Mouse (Mus musculus) hindbrain, embryonic 14.5 days (tissue): ENCODE data around the gene Pcbp4. TPM values are rescaled to one million over a fixed set of nuclear protein-coding genes. Genes with fewer than 3 reads are reported as not detected.

Source experiments
- ATAC-seq: fragments of 200-750 bp; cut with Nextera tagmentation; 2 replicates; pipeline ENCODE4 v1.8.0; 2017; ENCODE audit warnings: moderate number of reproducible peaks, mild to moderate bottlenecking, moderate TSS enrichment, moderate library complexity; ENCODE audit not compliant: low FRiP score
- DNase-seq: peaks from one replicate; pipeline ENCODE4 v3.0.0-alpha.2; 2015; ENCODE audit warnings: low spot score
- H3K27ac ChIP-seq: fragments of 300-500 bp; sonication (generic); 2 replicates; pipeline ENCODE4 v1.5.1; 2014; ENCODE audit warnings: mild to moderate bottlenecking, moderate library complexity
- H3K27me3 ChIP-seq: fragments of 300-500 bp; sonication (generic); 2 replicates; pipeline ENCODE4 v1.6.1; 2014; ENCODE audit warnings: mild to moderate bottlenecking, low read length, mixed read lengths; ENCODE audit not compliant: control insufficient read depth, insufficient read depth
- H3K36me3 ChIP-seq: fragments of 300-500 bp; sonication (generic); replicated peaks from 2 replicates; pipeline ENCODE4 v1.6.1; 2014; ENCODE audit not compliant: control insufficient read depth, insufficient read depth
- H3K4me1 ChIP-seq: fragments of 300-500 bp; sonication (generic); replicated peaks from 2 replicates; pipeline ENCODE4 v1.6.1; 2014; ENCODE audit warnings: antibody characterized with exemption, low read length, mixed read lengths; ENCODE audit not compliant: control insufficient read depth, insufficient read depth
- H3K4me2 ChIP-seq: fragments of 300-500 bp; sonication (generic); replicated peaks from 2 replicates; pipeline ENCODE4 v1.6.1; 2014; ENCODE audit warnings: mild to moderate bottlenecking, moderate library complexity
- H3K4me3 ChIP-seq: fragments of 300-500 bp; sonication (generic); replicated peaks from 2 replicates; pipeline ENCODE4 v1.5.1; 2014; ENCODE audit warnings: mild to moderate bottlenecking, low read length
- H3K9ac ChIP-seq: fragments of 300-500 bp; sonication (generic); 2 replicates; pipeline ENCODE4 v1.6.1; 2014
- H3K9me3 ChIP-seq: fragments of 300-500 bp; sonication (generic); 2 replicates; pipeline ENCODE4 v1.6.1; 2016; ENCODE audit warnings: low read length; ENCODE audit not compliant: control insufficient read depth
- WGBS: fragments of 180-500 bp; shearing (Covaris S2); extraction: QIAGEN DNeasy Blood & Tissue Kit; methylation state at CpG from one replicate; pipeline ENCODE4 v1.1.7; 2014; 5-methylcytosine and 5-hydroxymethylcytosine counted together
- polyA plus RNA-seq: library from polyadenylated mRNA; unstranded; fragments of >200 nt; fragmentation: Nextera tagmentation; extraction: Ambion mirVana; gene quantifications from 2 replicates; pipeline ENCODE4 v1.2.1, GENCODE M21; 2014

Gene Pcbp4
- polyA plus RNA-seq, 1 experiment from 2014 or later, result 186 TPM

DNA sequence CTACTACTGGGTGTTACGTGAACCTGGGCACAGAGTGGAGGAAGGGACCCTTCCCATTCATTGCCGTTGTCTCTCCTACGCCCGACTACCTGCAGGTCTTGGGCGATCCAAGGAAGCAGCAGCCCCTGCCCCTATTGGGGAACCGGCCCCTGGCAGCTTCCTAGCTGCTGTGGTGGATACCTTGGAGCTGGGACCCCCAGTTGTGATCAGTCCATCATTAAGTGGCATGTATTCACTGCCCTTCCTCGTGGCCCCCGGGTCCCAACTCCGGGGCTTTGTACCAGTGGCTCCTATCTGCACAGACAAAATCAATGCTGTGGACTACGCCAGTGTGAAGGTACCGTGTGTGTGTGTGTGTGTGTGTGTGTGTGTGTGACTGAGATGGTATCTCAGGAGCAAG, 1.8 kb upstream of the Pcbp4 start:
- DNase-seq (no peak), ATAC-seq (no peak)
- no peak overlapping the region for H3K4me3 ChIP-seq
- no peaks in the 10 kb centered on the region for H3K9me3 ChIP-seq
- no peak overlapping the region for H3K4me2 ChIP-seq
- no peak overlapping the region for H3K27ac ChIP-seq
- WGBS, result 75% methylated on average over 11 of the region's 11 CpGs
- H3K27me3 ChIP-seq, result no peaks in the 10 kb centered on the region
- peaks cover 40% of the 10 kb centered on the region for H3K4me1 ChIP-seq
- H3K9ac ChIP-seq, result no peak overlapping the region
- H3K36me3 ChIP-seq, result no peaks in the 10 kb centered on the region

GRCm38 (mm10) chr9:106451899-106452298, 1.2 kb upstream of the Pcbp4 start:
- no peak overlapping the region; the same call in 1 of the 2 replicates for H3K4me2 ChIP-seq
- 65% methylated on average over 2 of the region's 2 CpGs for WGBS
- ATAC-seq, result no peak

DNA sequence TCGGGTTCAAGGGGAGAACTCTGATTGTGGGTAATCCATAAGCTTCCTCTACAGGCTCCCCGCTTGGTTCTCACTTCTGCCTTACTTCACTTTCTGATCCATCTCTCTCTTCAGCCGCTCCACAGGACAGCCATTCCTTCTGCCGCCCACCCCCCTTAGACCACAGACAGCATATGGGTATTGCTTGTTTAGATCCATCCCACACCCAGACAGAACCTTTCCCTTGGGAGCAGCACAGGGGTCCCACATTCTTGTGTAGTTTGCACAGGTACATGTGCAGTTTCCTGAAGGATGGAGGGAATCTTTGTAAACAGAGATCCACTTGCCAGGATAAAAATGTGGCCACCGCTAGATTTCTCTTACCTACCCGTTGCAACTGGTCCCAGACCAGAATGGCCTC, 740 bp upstream of the Pcbp4 start:
- Histone ChIP-seq H3K4me1 (peaks cover 44% of the 10 kb centered on the region), H3K4me3 (no peak overlapping the region), H3K27ac (peak overlapping the region; percentile 81; the same call in 1 of the 2 replicates), H3K9me3 (no peaks in the 10 kb centered on the region), H3K9ac (peak overlapping the region; percentile 91; the same call in 1 of the 2 replicates), H3K27me3 (no peaks in the 10 kb centered on the region), H3K4me2 (peak overlapping the region; percentile 96), H3K36me3 (no peaks in the 10 kb centered on the region)
- WGBS, result 21% methylated on average over 6 of the region's 6 CpGs
- no peak for DNase-seq
- no peak for ATAC-seq

More at GRCm38 (mm10) chr9:106451899-106452298, 1.2 kb upstream of the Pcbp4 start:
- Histone ChIP-seq H3K27ac (no peak overlapping the region), H3K27me3 (no peaks in the 10 kb centered on the region), H3K9ac (no peak overlapping the region), H3K4me1 (peaks cover 41% of the 10 kb centered on the region), H3K9me3 (no peaks in the 10 kb centered on the region), H3K4me3 (no peak overlapping the region), H3K36me3 (no peaks in the 10 kb centered on the region)
- DNase-seq, result no peak

DNA sequence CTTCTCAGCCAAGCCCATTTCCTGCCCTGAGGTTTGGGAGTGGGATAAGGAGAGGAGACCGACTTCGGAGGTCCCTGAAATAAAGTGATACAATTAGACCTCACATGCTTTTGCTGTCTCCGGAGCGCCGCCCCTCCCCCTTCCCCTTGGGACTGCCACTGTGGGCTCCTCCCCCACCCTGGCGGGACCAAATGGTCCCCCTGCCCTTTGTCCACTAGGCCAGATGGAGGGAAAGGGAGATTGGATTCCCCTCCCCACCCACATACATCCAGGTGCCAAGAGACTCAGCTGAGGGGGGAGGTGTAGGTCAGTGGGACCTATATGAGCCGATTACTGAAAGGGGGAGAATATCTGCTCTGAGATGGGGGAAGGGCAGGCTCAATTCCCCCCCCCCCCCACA, 270 bp upstream of the Pcbp4 start:
- 0 out of 2 replicates have a peak, but pooled peaks have one; percentile 0 for ATAC-seq

DNA sequence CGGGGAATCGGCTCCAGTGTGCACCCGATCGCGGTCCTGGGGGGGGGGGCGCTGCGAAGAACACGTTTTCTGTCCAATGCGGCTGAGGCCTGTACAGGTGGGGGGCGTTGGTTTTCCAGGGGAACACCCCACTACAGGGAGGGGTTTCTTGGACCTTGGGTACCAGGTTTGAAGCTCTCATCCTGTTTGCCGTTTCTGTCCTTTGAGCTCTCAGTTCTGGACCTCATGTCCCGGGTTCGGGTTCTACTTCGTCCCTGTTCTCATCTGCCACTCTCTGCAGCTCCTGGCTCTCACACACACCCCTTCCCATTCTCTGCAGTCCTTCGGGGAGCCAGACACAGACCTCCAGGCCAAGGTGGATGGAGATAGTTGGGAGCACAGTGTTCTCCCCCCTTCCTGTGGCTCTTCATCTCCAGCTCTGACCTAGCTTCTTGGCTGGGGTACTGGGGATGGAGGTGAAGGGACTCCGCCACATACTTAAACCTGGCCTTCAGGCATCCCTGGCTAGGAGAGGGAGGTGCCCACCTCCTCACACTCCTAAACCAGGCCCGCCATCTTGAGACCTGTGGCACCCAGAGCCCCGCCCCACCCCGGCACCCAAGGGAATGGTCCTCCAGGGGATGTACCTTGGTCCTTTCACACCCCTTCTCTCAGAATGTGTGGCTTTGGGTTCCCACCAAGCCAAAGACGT, 1.1 kb downstream of the Pcbp4 start:
- H3K27me3 ChIP-seq, result no peaks in the 10 kb centered on the region
- WGBS, result under 1% methylated on average over 14 of the region's 20 CpGs
- DNase-seq, result no peak
- peak overlapping the region; percentile 91 for H3K9ac ChIP-seq
- H3K4me2 ChIP-seq, result peak overlapping the region; percentile 96
- no peaks in the 10 kb centered on the region for H3K9me3 ChIP-seq
- H3K4me3 ChIP-seq, result peak overlapping the region; percentile 60
- no peak; the same call in 1 of the 2 replicates for ATAC-seq
- peak overlapping the region; percentile 81 for H3K27ac ChIP-seq
- H3K36me3 ChIP-seq, result no peaks in the 10 kb centered on the region
- H3K4me1 ChIP-seq, result peaks cover 40% of the 10 kb centered on the region

More for the DNA sequence above, 270 bp upstream of the Pcbp4 start:
- peaks cover 45% of the 10 kb centered on the region for H3K4me1 ChIP-seq
- under 1% methylated on average over 7 of the region's 7 CpGs for WGBS
- H3K27ac ChIP-seq, result peak overlapping the region; percentile 81
- H3K36me3 ChIP-seq, result no peaks in the 10 kb centered on the region
- DNase-seq, result no peak
- H3K9ac ChIP-seq, result peak overlapping the region; percentile 91
- H3K27me3 ChIP-seq, result no peaks in the 10 kb centered on the region
- no peaks in the 10 kb centered on the region for H3K9me3 ChIP-seq
- H3K4me3 ChIP-seq, result peak overlapping the region; percentile 60
- peak overlapping the region; percentile 96 for H3K4me2 ChIP-seq

DNA sequence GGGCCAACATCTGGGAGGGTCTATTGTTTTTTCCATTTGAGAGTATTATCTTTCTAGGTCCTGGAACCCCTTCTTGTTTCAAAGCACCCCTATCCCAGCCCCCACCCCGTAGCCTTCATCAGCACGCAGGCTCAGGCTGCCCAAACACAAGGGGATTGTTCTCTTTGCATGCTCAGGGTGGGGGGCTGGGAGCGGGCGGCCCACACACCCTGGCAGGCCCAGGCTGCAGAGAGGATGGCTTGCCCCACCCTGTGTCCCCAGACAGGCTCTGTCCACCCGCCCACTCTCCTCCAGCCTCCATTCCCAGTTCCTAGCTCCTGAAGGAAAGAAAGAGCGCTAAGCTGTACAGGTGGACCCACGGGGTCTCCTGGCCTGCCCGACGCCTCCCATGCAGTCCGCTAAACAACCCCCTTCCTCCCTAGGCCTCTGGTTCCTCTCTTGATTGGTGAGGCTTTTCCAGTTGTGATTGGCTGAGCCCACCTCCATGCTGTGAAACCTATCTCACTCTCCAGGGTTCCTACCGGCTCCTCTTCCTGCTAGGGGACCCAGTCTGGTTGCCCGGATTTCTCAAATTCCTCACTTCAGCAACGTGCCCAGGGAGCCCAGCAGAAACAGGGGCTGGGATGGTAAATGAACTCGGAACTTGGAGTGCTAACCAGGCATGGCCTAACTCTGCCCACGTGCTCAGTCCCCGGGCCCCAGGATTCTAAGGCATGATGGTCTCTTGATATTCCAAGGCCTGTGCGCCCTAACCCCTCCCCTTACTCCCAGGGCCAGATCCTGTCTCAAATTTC, 2.0 kb downstream of the Pcbp4 start:
- Histone ChIP-seq H3K9ac (peak overlapping the region; percentile 91), H3K36me3 (peaks cover 2% of the 10 kb centered on the region; the same call in 1 of the 2 replicates), H3K27ac (peak overlapping the region; percentile 81), H3K27me3 (no peaks in the 10 kb centered on the region), H3K4me1 (peaks cover 40% of the 10 kb centered on the region), H3K9me3 (no peaks in the 10 kb centered on the region), H3K4me3 (peak overlapping the region; percentile 60), H3K4me2 (peak overlapping the region; percentile 96)
- WGBS, result 0% methylated on average over 17 of the region's 17 CpGs
- ATAC-seq, result peak; percentile 33; the same call in 1 of the 2 replicates
- DNase-seq, result peak; percentile 46

GRCm38 (mm10) chr9:106456325-106457162, 3.5 kb downstream of the Pcbp4 start:
- Histone ChIP-seq H3K9ac (peak overlapping the region; percentile 91), H3K9me3 (no peaks in the 10 kb centered on the region), H3K4me2 (peak overlapping the region; percentile 96), H3K27ac (peak overlapping the region; percentile 81), H3K4me3 (peak overlapping the region; percentile 60), H3K36me3 (peaks cover 15% of the 10 kb centered on the region), H3K27me3 (no peaks in the 10 kb centered on the region), H3K4me1 (peaks cover 40% of the 10 kb centered on the region)
- WGBS, result 23% methylated on average over 15 of the region's 15 CpGs
- DNase-seq, result no peak
- no peak for ATAC-seq

- DNase-seq (no peak), ATAC-seq (no peak)
- Histone ChIP-seq H3K27me3 (no peaks in the 10 kb centered on the region), H3K9ac (peak overlapping the region; percentile 91), H3K4me1 (peaks cover 40% of the 10 kb centered on the region), H3K27ac (peak overlapping the region; percentile 81), H3K9me3 (no peaks in the 10 kb centered on the region), H3K4me2 (peak overlapping the region; percentile 96), H3K4me3 (peak overlapping the region; percentile 60), H3K36me3 (peaks cover 22% of the 10 kb centered on the region)
- 37% methylated on average over 9 of the region's 9 CpGs for WGBS
These were observed 4.1 kb downstream of the Pcbp4 start for GRCm38 (mm10) chr9:106457163-106457559.
